Mouse (Mus musculus) layer of hippocampus, adult 2 months (tissue): Measurements from ENCODE around the gene Dynlt1a. TPM values are rescaled to one million over a fixed set of nuclear protein-coding genes. Genes with fewer than 3 reads are reported as not detected.

ENCODE experiments used
- total RNA-seq, 2 experiments: library from RNA; stranded (reverse); gene quantifications; 2 replicates each; pipeline ENCODE4 v1.2.3; 2021

Gene Dynlt1a
- total RNA-seq, 2 experiments from 2014 or later = 9.4 to 10.3 TPM

Other genes starting within 250 kb of the Dynlt1a start
- gene Serac1, start 237.8 kb downstream of the Dynlt1a start, total RNA-seq = 10 to 100 TPM; 17.2 to 18.4 TPM
- 100 to 1,000 TPM; 121 to 126 TPM for gene Gtf2h5, start 237.7 kb downstream of the Dynlt1a start, total RNA-seq
- gene Tulp4, start 211.1 kb downstream of the Dynlt1a start, total RNA-seq = 100 to 1,000 TPM; 304 to 306 TPM
- gene Tmem181a, start 60.6 kb downstream of the Dynlt1a start, total RNA-seq = 10 to 100 TPM; 51.4 to 52.3 TPM
- gene Dynlt1b, start 112.6 kb upstream of the Dynlt1a start, total RNA-seq = 10 to 100 TPM; 44.1 to 45.3 TPM